ENCODE assay signal across 22 mouse cellular contexts in genomic region chr5:28323822-28324221, GRCm38 (mm10).
"Had no signal": no experiment of that assay in that cellular context is flagged by ENCODE, and none has a peak within 500 bp of the region (broad histone marks: within the 10 kb centered on the region; RNA-seq: fewer than 3 reads in every experiment).

No protein-coding gene starts in this region.

- H3K9me3 ChIP-seq: heart, embryonic 10.5 days; heart, embryonic 12.5 days; hindbrain, embryonic 13.5 days; hindbrain, embryonic 15.5 days; limb, embryonic 13.5 days; limb, embryonic 15.5 days; liver, embryonic 12.5 days had no signal

- H3K4me3 ChIP-seq: heart, embryonic 10.5 days; heart, embryonic 12.5 days; hindbrain, embryonic 13.5 days; hindbrain, embryonic 15.5 days; layer of hippocampus, adult 2 months; limb, embryonic 13.5 days; limb, embryonic 15.5 days; liver, embryonic 12.5 days had no signal

- H3K9ac ChIP-seq: heart, embryonic 12.5 days; hindbrain, embryonic 13.5 days; hindbrain, embryonic 15.5 days; limb, embryonic 13.5 days; limb, embryonic 15.5 days; liver, embryonic 12.5 days; liver, embryonic 14.5 days had no signal

- H3K27ac ChIP-seq: heart, embryonic 10.5 days; hindbrain, embryonic 13.5 days; hindbrain, embryonic 15.5 days; hindbrain, postnatal 0 days; layer of hippocampus, adult 2 months; limb, embryonic 13.5 days; limb, embryonic 15.5 days; liver, embryonic 12.5 days; liver, embryonic 14.5 days had no signal

- H3K4me2 ChIP-seq: heart, embryonic 12.5 days; hindbrain, embryonic 13.5 days; hindbrain, embryonic 15.5 days; limb, embryonic 13.5 days; limb, embryonic 15.5 days; liver, embryonic 12.5 days had no signal

- ATAC-seq: hindbrain, postnatal 0 days; intestine, embryonic 16.5 days; liver, embryonic 12.5 days had no signal

- DNase-seq: gastrocnemius, postnatal 14 days; gastrocnemius, postnatal 36 days; heart, adult 18-20 months; heart, postnatal 10 days; heart, postnatal 4 days; kidney, adult 18-20 months; kidney, postnatal 10 days; kidney, postnatal 25 days; layer of hippocampus, adult 9-11 months; layer of hippocampus, postnatal 36 days; left cerebral cortex, postnatal 4 days had no signal

- H3K27me3 ChIP-seq: heart, embryonic 12.5 days; hindbrain, embryonic 13.5 days; hindbrain, embryonic 15.5 days; limb, embryonic 13.5 days; limb, embryonic 15.5 days; liver, embryonic 12.5 days had no signal

- H3K36me3 ChIP-seq: heart, embryonic 10.5 days; heart, embryonic 12.5 days; hindbrain, embryonic 13.5 days; hindbrain, embryonic 15.5 days; limb, embryonic 13.5 days; limb, embryonic 15.5 days had no signal
